Mouse (Mus musculus) kidney, adult 2 months (tissue): ENCODE data around the gene Srbd1.

Experiments used
- CTCF ChIP-seq: fragments of 200-500 bp; conservative IDR thresholded peaks from 2 replicates; pipeline ENCODE4 v1.5.1; 2011; ENCODE audit warnings: low read depth, mild to moderate bottlenecking, control low read depth, low read length, moderate library complexity, mixed read lengths; ENCODE audit not compliant: insufficient read depth, insufficient read length
- POLR2A ChIP-seq: fragments of 200-500 bp; IDR thresholded peaks from one replicate; pipeline ENCODE4 v1.6.1; 2011; ENCODE audit warnings: low read depth, low read length, control low read depth

GRCm38 (mm10) chr17:86014246-86014645, 130.7 kb downstream of the Srbd1 start:
- TF ChIP-seq CTCF (no peak), POLR2A (no peak)
